10 mouse cellular contexts compared by ENCODE assay signal in genomic region chr13:43261287-43261686, GRCm38 (mm10). TPM values are rescaled to one million over a fixed set of nuclear protein-coding genes. Genes with fewer than 3 reads are reported as not detected.
A peak's percentile ranks its signal among the peaks of the same experiment; 100 is the strongest.
DNase-seq lines count a peak whose midpoint lies in the region; ATAC-seq lines count a peak whose summit lies in the region.
"Had no signal": no experiment of that assay in that cellular context is flagged by ENCODE, and none has a peak within 500 bp of the region (broad histone marks: within the 10 kb centered on the region; RNA-seq: fewer than 3 reads in every experiment).

No protein-coding gene starts in this region.

- no peaks in the 10 kb centered on the region for H3K36me3 ChIP-seq in kidney, embryonic 15.5 days
- no peaks in the 10 kb centered on the region for H3K36me3 ChIP-seq in kidney, embryonic 16.5 days (ENCODE audit: insufficient read depth, low read length)
- H3K36me3 ChIP-seq: neural tube, embryonic 13.5 days had no signal

- H3K4me1 ChIP-seq in kidney, embryonic 15.5 days, result no peaks in the 10 kb centered on the region
- no peaks in the 10 kb centered on the region for H3K4me1 ChIP-seq in kidney, embryonic 16.5 days (ENCODE audit: insufficient read depth, low read length)

- H3K4me3 ChIP-seq in kidney, embryonic 15.5 days (replicated peaks), result no peak overlapping the region
- H3K4me3 ChIP-seq in kidney, embryonic 16.5 days (ENCODE audit: low read length), result no peak overlapping the region
- H3K4me3 ChIP-seq: neural tube, embryonic 13.5 days had no signal

- 73% methylated on average over 3 of the region's 3 CpGs for WGBS in kidney, embryonic 15.5 days
- WGBS in kidney, embryonic 16.5 days, result 84% methylated on average over 3 of the region's 3 CpGs

- no peaks in the 10 kb centered on the region for H3K9me3 ChIP-seq in kidney, embryonic 15.5 days (replicated peaks)
- no peaks in the 10 kb centered on the region for H3K9me3 ChIP-seq in kidney, embryonic 16.5 days (ENCODE audit: low read length)
- H3K9me3 ChIP-seq: neural tube, embryonic 13.5 days had no signal

- peak; percentile 96 for DNase-seq in ES-CJ7 (ENCODE audit: low read depth, low spot score)
- peak; percentile 66 for DNase-seq in naive thymus-derived CD4-positive, alpha-beta T cell, adult 2 months (ENCODE audit: low read depth)
- DNase-seq in ovary, postnatal 10 days (ENCODE audit: low spot score), result no peak
- DNase-seq in urinary bladder, postnatal 4 days (ENCODE audit: low spot score in 2 of 2), result no peak
- no peak for DNase-seq in layer of hippocampus, adult 11-12 months (ENCODE audit: low spot score)
- DNase-seq: adrenal gland, postnatal 36 days had no signal

- no peak overlapping the region for H3K9ac ChIP-seq in kidney, embryonic 15.5 days
- no peak overlapping the region for H3K9ac ChIP-seq in kidney, embryonic 16.5 days (replicated peaks; ENCODE audit: low read length)
- H3K9ac ChIP-seq: neural tube, embryonic 13.5 days had no signal

- peak; percentile 54; the same call in 1 of the 2 replicates for ATAC-seq in kidney, embryonic 15.5 days (replicated peaks; ENCODE audit: low FRiP score)
- ATAC-seq in kidney, embryonic 16.5 days (ENCODE audit: low FRiP score, low TSS enrichment), result no peak
- ATAC-seq in erythroid progenitor cell, adult 5-6 weeks (replicated peaks; ENCODE audit: low FRiP score, poor library complexity, severe bottlenecking), result peak; percentile 92

- H3K4me2 ChIP-seq in kidney, embryonic 15.5 days, result no peak overlapping the region
- no peak overlapping the region for H3K4me2 ChIP-seq in kidney, embryonic 16.5 days (replicated peaks; ENCODE audit: low read depth, low read length)
- H3K4me2 ChIP-seq: neural tube, embryonic 13.5 days had no signal

- no peak overlapping the region for H3K27ac ChIP-seq in kidney, embryonic 15.5 days
- H3K27ac ChIP-seq in kidney, embryonic 16.5 days (ENCODE audit: low read length), result no peak overlapping the region
- H3K27ac ChIP-seq: neural tube, embryonic 13.5 days had no signal

- no peaks in the 10 kb centered on the region for H3K27me3 ChIP-seq in kidney, embryonic 15.5 days
- H3K27me3 ChIP-seq in kidney, embryonic 16.5 days (ENCODE audit: insufficient read depth, low read length), result no peaks in the 10 kb centered on the region
- H3K27me3 ChIP-seq: neural tube, embryonic 13.5 days had no signal

RNA-seq across cellular contexts. Expression of gene Gfod1, which starts 42.7 kb away (rescaled TPM):
- polyA plus RNA-seq in kidney, embryonic 15.5 days (2015; fragmentation: Nextera tagmentation; extraction: Ambion mirVana), result 0.28 and 0.65 TPM in 2 replicates
- 0.24 and 0.36 TPM in 2 replicates for polyA plus RNA-seq in kidney, embryonic 16.5 days (2015; fragmentation: Nextera tagmentation; extraction: Ambion mirVana)
- 1.1 and 3.4 TPM in 2 replicates for total RNA-seq in erythroid progenitor cell, adult 5-6 weeks (2015; ENCODE audit: low replicate concordance)
- 1.4 and 3.2 TPM in 2 replicates for total RNA-seq in erythroid progenitor cell, adult 5-6 weeks (2017; ENCODE audit: low replicate concordance)

Comparison
In these comparisons a context has a peak if more than half of its experiments do, and no peak if none do; other contexts are left out.
1. DNase-seq: peak in ES-CJ7 (single experiment) and naive thymus-derived CD4-positive, alpha-beta T cell, adult 2 months (single experiment); none in ovary, postnatal 10 days (single experiment), urinary bladder, postnatal 4 days (0 of 2) and layer of hippocampus, adult 11-12 months (single experiment).